Mouse (Mus musculus): ENCODE data around the gene Zfp410.
"Not testable (repeated sequence)": the region's sequence is repeated elsewhere in the genome, so short reads cannot be mapped to it uniquely, and the experiment has no call there.

Zfp410 gene

DNA sequence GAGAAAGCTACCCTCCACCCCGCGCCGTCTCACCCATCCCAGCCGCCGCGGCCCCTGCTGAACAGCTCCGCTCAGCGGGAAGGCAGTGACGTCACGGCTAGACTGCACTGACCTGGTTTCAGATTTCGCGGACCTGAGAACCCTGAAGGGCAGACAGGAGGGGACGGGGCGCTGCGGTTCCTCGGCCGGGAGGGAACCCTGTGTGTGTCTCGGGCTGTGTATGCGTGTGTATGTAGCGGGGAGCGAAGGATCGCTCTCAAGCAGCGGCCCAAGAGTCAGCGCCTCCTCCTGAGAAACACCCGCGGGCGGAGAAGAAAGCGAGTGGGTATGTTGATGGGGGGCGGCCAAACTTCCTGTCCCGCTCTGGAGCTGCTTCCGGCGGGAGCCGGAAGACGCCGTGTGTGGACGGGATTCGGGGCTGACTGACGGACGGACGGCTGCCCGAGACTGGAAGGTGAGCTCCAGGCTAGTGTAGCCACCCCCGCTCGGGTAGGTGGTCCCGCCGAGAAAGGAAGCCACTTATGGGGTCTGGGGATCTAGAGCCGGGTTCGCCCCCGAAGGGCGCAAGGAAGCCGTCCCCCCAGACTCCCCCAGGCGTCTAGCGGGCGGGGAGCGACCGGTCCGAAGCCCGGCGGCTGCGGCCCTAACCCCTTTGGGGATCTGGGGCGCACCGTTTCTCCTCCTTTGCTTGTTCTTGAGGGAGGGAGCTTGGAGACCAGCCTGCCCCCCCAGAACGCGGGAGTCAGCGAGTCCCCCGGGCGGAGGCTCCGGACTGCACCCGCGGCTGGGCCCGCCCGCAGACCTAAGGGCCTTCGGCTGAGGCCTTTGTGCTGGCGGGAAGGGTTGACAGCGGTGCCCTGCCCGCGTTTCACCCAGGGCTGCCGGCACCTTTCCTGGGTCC lies at the start of gene Zfp410:
Gene Zfp410, plus strand, starts transcription at position 132 of the 901 bp plus-strand sequence.
- peak; percentile 83 to 87 for DNase-seq (ENCODE audit: low spot score in 2 of 2)

DNA sequence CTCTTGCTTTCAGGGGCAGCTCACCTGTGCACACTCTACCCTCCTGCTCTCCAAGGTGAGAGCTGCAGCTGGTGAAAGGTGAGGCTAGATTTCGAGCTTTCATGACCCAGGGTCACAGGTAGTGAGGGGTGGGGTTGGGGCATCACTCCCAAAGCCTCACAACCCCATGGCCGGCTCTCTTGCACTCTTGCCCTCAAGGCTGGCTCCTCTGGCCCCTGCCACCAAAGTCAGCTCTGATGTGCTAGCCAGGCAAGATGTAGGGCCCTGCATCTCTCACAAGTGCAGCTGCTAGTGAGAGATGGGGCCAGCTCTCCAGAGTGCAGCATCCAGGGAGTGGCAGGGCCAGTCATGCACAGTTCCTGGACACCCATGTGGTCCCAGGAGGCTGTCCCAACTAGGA lies 49.4 kb upstream of the Zfp410 start:
- no peak for DNase-seq (ENCODE audit: low spot score in 2 of 2)

DNA sequence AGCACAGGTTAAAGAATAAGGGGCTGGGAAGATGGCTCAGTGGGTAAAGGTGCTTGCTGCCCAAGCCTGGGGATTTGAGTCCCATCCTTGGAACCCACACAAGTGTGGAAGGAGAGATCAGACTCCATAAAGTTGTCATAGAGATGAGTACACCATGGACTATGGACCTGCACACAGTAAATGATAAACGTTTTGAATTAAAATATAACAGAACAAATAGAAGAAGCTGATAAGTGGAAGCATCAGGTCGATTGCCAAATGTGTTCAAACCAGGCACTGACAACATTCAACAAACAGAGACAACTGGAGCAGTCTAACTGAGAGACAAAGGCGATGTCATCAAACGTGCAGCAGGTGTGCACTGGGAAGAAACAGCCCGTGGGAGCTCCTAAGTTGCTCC lies 43.3 kb upstream of the Zfp410 start:
- no peak for DNase-seq (ENCODE audit: low spot score in 2 of 2)

DNA sequence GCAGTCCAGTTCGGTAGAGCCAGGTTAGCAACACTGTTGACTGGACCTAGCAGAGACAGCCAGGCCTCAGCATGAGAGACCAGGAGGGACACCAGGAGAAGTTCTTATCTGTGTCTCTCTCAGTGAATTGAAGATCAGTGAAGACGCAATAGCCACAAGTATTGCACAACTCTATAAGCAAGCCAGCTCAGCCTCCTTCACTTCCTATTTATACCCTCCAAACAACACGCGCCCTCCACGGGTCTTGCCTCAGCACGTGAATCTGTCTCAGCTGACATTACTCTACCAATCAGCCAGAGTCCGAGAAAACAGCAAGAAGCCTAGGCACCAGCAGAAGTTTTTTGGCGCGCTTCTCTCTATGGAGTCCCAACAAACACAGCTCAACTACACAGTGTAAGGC lies 41.4 kb upstream of the Zfp410 start:
- DNase-seq (ENCODE audit: low spot score in 2 of 2): no peak

DNA sequence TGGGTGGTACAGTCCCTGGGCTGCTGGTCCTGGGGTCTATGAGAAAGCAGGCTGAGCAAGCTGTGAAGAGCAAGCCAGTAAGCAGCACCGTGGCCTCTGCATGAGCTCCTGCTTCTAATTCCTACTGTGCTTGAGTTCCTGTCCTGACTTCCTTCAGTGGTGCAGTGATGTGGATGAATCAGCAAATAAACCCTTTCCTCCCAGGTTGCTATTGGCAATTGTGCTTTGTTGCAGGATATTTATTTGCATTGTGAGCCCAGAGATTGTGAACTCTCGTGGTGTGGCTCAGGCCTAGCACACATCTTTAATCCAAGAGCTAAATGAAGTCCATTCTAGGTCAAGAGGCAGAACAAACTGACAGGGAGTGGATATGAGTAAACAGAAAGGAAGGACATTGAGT lies 40.4 kb upstream of the Zfp410 start:
- no peak for DNase-seq (ENCODE audit: low spot score in 2 of 2)

DNA sequence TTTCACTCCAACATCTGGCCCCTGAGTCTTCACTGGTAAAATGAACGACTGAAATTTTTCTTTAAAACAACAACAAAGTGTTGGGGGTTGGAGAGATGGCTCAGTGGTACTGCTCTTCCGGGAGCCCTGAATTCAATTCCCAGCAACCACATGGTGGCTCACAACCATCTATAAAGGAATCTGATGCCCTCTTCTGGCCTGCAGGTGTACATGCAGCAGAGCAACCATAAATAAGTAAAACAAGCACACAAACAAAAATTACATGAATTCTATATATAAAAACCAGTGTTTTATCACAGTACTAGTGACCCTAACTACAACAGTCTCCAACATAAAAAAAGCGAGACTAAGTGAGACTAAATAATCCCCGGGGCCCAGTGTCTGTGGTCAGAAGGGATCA lies 39.9 kb upstream of the Zfp410 start:
- DNase-seq (ENCODE audit: low spot score in 2 of 2): no peak

DNA sequence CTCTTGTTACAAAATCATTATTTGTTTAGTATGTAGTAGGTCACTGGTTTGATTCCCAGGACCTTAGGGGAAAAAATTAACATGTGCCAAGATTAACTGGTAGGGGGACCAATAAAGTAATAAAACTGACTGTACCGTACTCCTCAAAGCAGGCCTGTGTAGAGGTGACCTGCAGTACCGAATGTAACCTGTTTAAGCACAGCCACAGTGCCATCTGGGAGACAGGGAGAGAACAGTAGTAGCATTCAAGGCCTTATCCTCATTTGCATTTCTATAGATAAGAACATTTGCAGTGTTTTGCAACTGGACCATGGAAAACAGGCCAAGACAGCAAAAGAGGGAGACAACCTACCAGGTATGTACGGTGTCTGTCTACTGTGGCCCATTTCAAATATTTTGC lies 38.8 kb upstream of the Zfp410 start:
- DNase-seq (ENCODE audit: low spot score in 2 of 2): no peak

DNA sequence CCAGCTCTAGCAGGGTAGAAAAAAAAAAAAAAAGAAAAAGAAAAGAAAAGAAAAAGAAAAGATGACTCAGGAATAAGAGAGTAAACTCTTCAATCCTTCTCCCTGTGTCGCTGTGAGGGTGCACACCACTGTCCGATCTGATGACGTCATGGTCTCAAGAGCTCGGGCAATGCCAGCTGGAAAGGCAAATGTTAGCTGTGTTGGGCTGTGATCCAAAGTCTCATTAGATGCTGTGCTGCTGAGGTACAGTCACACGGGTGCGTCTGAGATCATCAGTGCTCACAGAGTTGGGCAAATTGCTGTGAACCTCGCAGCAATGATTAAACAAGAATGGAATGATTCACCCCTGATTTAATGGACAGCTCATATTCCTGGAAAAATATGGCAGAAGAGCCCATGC lies 37.8 kb upstream of the Zfp410 start:
- peak in 1 of 2 experiments; percentile 18 for DNase-seq (ENCODE audit: low spot score in 2 of 2)

DNA sequence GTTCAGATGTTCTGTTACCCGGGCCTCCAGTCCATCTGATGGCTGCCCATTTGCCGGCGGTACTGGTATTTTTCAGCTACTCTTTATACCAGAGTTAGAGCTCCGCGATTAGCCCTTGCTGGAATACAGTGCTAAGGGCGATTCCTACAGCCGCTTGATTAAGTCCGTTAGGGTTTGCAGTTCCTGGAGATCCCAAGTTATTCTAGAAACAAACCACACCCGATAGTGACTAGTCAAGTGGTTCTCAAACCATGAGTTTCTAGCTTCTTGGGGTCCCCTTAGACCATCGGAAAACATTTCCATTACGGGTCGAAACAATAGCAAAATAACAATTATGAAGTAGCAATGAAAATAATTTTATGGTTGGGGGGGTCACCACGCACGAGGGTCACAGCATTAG lies 32.3 kb upstream of the Zfp410 start:
- DNase-seq (ENCODE audit: low spot score in 2 of 2): no peak

DNA sequence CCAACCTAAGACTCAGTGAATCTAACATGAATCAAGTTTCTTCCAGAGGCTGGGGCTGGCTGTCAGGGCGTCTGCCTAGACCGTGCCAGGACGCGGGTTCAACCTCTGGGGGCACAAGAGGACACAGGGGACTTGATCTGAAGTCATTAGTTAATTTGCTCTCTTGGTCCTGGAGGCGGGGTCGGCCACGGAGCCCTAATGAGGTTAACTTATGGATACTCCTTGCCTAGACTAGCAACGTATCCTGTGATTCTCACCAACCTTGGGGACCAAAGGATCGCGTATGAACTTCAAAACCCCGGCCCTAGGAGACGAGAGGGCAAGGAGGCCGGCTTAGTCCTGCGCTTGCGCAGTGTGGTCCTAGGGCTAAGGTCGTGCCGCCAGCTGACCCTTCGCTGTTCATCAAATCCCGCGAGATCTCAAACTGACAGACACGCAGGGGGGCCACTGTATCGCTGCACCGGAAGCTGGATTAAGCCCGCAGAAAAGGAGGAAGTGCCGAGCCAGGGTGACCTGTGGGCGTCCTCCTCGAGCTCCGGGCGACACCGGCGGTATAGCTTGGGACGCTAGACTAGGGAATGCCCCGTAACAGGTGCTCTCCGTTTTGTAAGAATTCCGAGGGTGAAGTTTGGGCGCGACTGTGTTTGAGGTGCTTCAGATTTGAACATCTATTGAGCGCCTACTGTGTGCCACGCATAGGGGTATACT lies 31.6 kb upstream of the Zfp410 start, which contains the start of gene Ptgr2:
Gene Ptgr2, plus strand, starts transcription at position 348 of the 708 bp plus-strand sequence.
- peak; percentile 73 to 84 for DNase-seq (ENCODE audit: low spot score in 2 of 2)

DNA sequence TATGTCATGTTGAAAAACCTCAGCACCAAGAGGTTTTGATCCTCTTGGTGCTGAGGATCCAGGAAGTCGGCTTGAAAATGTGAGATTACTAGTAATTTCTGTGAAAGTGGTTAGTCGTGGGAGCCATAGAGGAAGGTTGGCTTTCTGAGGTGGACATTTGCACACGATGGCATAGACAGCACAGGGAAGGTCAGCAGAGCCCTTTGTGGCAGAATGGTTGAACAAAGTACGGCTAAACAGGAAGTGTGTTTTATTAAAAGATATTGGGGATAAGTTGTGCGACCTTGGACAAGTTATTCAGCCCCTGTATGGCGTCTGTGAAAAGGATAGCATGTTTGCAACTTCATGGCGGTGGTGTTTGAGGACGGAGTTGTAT lies 31.1 kb upstream of the Zfp410 start:
- DNase-seq (ENCODE audit: low spot score in 2 of 2): no peak

DNA sequence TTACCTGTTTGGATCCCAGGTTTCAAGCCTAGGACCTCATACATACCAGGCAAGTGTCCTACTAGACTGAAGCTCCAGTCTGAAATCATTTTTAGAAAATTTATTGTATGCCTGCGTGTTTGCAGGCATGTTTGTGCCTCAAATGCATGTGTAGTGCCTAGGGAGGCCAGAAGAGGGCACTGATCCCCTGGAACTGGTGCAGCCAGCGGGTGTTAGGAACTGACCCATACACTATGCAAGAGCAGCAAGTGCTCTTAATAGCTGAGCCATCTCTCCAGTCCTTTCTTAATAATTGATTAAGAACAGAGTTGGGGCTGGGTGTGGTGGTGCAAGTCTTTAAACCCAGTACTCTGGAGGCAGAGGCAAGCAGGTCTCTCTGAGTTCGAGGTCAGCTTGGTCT lies 28.2 kb upstream of the Zfp410 start:
- DNase-seq (ENCODE audit: low spot score in 2 of 2): no peak

DNA sequence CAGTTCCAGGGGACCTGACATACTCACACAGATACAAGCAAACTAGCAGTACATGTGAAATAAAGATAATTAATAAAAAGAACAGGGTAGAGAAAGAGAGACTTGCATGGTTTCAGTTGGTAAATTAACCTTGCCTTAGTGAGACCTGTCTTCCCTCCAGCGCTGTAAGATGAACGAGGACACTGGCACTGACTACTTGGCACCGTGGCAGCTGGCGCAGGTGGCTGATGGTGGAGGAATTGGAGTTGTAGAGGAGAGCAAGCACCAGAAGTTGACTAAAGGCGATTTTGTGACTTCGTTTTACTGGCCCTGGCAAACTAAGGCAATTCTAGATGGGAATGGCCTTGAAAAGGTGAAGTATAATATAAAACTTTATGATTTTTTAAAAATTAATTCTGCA lies 18.8 kb upstream of the Zfp410 start:
- DNase-seq (ENCODE audit: low spot score in 2 of 2): no peak

DNA sequence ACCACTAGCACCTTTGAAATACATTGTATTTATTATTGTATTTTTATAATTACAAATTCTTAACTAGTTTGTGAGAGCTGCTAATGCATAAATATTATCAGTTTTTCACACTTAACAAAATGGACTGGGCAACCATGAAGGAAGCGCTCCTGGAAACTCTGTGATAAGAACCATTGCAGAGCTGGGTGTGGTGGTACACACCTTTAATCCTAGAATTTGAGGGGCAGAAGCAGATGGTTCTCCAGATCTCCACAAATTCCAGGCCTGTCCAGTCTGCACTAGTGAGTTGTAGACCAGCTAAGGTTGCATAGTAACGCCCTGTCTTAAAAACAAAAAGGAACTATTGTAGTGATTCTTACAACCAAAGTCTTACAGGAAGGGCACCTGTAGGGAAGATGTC lies 17.4 kb upstream of the Zfp410 start:
- no peak for DNase-seq (ENCODE audit: low spot score in 2 of 2)

DNA sequence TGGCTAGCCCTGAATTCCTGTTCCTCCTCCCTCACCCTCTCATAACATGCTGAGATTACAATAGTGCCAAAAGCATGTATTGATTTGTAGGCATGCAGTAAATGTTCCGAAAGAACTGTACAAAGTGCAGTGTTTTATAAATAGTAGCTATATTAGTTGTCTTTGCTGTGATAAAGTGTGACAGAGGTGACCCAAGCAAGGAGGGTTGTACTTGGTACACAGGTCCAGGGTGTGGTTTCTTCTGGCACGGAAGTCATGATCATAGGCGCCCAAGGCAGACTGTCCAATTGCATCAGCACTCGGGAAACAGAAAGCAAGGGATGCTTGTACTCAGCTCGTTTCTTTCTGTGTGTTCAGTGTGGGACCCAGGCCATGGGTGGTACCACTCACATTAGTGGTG lies 12.6 kb upstream of the Zfp410 start:
- no peak for DNase-seq (ENCODE audit: low spot score in 2 of 2)

DNA sequence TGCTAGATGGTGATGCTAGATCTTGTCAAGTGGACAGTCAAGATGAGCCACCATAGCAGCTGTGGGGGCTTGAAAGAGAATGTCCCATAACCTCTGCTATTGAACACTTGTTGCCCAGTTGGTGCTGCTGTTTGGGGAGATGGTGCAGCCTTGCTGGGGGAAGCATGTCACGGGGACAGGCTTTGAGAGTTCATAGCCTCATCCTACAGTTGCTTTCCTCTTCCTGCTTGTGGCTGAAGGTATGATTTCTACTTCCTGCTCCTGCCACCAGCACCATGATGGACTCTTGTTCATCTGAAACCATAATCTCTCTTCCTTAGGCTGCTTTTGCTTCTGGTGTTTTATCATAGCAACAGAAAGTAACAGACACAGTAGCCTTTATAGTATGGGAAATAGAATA lies 12.1 kb upstream of the Zfp410 start:
- no peak for DNase-seq (ENCODE audit: low spot score in 2 of 2)

DNA sequence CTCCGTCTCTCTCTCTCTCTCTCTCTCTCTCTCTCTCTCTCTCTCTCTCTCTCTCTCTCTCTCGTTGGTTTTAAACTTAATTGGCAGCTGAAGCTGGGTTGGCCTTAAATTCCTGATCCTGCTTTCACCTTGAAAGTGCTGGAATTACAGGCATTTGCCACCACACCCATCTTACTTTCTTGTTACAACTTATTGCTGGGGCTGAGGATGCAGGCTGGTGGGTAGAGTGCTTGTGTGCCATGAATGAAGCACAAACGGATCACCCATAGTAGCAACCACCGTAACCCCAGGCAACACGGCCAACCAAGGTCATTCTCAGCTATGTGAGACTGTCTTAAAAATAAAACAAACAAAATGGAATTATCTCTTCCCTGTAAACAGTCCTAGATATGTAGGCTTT lies 5.3 kb upstream of the Zfp410 start:
- no peak for DNase-seq (ENCODE audit: low spot score in 2 of 2)

DNA sequence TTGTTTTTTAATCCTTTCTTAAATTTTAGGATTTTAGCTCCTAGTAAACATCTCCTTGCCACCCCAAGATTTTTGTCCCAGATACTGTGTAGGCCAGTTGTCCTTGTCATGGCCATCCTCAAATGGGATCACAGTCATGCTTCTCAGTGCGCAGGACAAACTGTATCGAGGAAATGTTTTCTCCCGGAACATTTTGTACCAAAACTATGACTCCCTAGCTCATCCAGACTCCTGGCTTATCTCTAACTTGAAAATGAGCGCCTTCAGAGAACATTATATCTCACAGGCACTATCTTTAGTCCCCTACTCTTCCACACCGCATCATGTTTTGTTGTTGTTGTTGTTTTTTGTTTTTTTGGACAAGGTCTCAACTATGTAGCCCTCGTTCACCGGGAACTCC lies 646 bp upstream of the Zfp410 start:
- DNase-seq (ENCODE audit: low spot score in 2 of 2): no peak

DNA sequence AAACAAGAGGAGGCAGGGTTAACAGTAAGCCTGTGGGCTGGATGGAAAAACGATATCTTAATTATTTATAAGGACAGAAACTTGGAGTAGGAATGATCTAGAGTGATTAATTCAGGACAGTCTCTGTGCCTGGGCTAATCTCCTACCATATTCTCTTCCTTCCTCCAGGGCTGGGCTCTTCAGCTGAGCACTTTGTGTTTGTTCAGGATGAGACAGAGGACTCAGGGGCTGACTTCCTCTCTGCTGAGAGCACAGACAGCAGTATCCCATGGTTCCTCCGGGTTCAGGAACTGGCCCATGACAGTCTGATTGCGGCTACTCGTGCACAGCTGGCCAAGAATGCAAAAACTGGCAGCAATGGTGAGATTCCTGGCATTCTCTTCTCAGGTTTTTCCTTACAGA lies 10.5 kb downstream of the Zfp410 start:
- DNase-seq (ENCODE audit: low spot score in 2 of 2): no peak

DNA sequence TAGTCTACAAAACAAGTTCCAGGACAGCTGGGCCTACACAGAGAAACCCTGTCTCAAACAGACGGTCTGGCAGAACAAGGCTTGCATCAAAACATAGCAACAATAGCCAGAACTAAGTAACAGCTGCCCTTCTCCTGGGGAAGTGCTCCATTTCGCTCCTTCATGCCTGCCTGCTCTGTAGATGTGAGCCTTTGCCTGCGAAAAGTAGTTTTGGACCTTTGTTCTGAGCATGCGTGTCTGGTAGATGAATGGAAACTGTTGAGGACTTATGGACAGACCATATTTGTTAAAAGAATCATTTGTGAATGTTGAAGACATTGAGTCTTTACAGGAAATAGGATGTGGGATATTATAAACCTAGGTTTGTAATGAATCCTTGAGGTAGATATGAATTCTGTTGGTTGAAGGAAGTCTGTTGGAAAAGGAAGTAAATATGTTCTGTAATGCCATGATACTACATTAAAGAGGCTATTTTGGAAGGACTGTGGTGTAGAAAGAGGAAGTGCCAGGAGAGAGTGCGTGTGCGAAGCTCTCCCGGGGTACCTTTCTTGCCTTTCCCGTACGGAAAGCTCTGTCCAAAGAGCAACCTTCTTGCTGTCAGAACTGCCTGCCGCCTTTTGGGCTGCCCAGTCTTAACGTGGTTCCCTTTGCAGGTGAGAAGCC lies 20.4 kb downstream of the Zfp410 start:
- no peak for DNase-seq (ENCODE audit: low spot score in 2 of 2)

DNA sequence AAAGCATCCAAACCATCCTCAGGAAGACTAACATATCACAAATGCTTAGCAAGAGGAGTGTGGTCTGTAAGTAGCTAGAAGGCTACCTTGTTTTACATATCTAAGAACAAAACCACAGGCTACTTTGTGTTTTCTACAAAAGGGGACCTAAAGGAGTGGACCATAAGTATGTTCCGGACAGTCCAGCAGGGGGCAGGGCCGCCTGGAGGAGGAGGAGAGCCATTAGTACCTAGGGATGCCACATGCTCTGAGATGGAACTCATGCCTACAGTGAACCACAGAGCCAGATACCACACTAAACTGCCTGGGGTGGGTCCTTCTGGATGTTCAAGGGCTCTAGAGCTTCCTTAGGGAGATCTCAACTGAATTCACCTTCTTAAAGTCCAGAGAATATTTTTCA lies 30.5 kb downstream of the Zfp410 start:
- DNase-seq (ENCODE audit: low spot score in 2 of 2): no peak

DNA sequence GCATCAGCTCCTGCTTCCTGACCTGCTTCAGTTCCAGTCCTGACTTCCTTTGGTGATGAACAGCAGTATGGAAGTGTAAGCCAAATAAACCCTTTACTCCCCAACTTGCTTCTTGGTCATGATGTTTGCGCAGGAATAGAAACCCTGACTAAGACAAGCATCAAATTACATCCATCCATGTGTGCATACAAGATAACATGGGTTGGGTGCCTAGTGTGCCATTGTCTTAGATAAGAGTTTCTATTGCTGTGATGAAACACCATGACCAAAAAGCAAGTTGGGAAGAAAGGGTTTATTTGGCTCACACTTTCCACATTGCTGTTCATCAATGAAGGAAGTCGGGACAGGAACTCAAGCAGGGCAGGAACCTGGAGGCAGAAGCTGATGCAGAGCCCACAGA lies 42.0 kb downstream of the Zfp410 start:
- DNase-seq (ENCODE audit: low spot score in 2 of 2): not testable (repeated sequence)
